Mouse (Mus musculus): Measurements from ENCODE around the gene Spi1.

DNA sequence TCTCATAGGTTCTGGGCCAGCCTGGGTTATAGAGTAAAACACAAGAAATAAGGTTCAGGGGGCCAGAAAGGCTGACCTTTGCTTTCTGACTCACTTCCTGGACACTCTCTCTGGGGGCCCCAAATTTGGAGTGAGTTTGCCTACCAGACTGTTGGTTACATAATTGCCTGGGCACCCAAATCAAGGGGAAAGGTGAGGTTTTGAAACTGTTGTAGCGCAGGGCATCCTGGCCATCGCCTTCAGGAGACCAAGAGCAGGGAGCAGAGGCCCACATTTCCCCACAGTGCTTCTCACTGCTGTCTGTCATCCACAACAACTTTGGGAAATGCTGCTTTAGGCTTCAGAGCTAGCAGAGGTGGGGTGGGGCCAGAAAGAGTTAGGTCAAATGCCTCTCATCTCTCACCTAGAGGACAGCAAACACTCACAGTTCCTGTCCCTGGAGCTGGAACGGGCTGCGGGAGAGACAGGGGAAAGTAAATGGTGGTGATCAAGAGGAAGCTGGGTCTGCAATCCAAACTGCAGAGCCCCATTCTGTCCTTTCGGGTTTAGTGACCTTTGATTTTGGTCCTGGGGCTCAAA is 27.7 kb downstream of the Spi1 start:
- TF ChIP-seq CTCF (IDR thresholded peaks at IDR 0.05; ENCODE audit: low read depth, low read length) (no peak), POLR2A (IDR thresholded peaks at IDR 0.05; ENCODE audit: extremely low read depth, insufficient read depth, low read length) (no peak)

All from liver, adult 2 months (tissue).